Mouse (Mus musculus) layer of hippocampus, postnatal 25 days (tissue): ENCODE results near the gene Serpinf2. TPM values are rescaled to one million over a fixed set of nuclear protein-coding genes. Genes with fewer than 3 reads are reported as not detected.
"Not testable (repeated sequence)": the region's sequence is repeated elsewhere in the genome, so short reads cannot be mapped to it uniquely, and the experiment has no call there.

Source experiments
- DNase-seq, 2 experiments: peaks; one replicate each; pipeline ENCODE4 v3.0.0; 2022; ENCODE audit warnings: mixed read lengths in 2 of 2, low spot score in 1 of 2; ENCODE audit errors: extremely low spot score in 1 of 2
- microRNA-seq, 2 experiments: library from miRNA; unstranded; fragments of <30 nt; microRNA quantifications; one replicate each; pipeline ENCODE4 v1.2.0; 2021
- total RNA-seq, 2 experiments: library from RNA; stranded (reverse); gene quantifications; 2 replicates each; pipeline ENCODE4 v1.2.3; 2021

Serpinf2 gene
- total RNA-seq, 2 experiments from 2014 or later = 0.39 to 0.59 TPM

GRCm38 (mm10) chr11:75403301-75404052 is 35.9 kb downstream of the Serpinf2 start:
- DNase-seq = no peak

GRCm38 (mm10) chr11:75402271-75402690 is 37.1 kb downstream of the Serpinf2 start:
- DNase-seq = no peak

- no peak for DNase-seq
Observed at GRCm38 (mm10) chr11:75400099-75400498, 39.3 kb downstream of the Serpinf2 start.

GRCm38 (mm10) chr11:75399411-75399841 is 40.0 kb downstream of the Serpinf2 start:
- no peak for DNase-seq

- no peak for DNase-seq
Observed at GRCm38 (mm10) chr11:75397452-75397851, 41.9 kb downstream of the Serpinf2 start.

DNA sequence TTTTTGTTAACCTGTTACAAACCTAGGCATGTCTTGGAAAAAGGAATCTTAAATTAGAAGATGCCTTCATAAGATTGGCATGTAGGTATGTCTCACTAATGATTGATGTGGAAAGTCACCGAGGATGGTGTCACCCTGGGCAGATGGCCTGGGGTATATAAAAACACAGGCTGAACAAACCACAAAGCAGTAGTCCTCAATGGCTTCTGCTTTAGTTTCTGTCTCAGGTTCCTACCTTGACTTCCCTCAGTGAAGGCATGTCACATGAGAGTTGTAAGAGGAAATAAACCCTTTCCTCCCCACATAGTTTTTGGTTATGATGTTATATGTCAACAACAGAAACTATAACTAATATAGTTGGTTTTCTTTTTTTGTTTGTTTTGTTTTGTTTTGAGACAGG is 43.8 kb downstream of the Serpinf2 start:
- DNase-seq = no peak

GRCm38 (mm10) chr11:75383529-75383928 is 55.9 kb downstream of the Serpinf2 start:
- not testable (repeated sequence) for DNase-seq

Small RNA genes within 50 kb of the gene (microRNA-seq; reads per million reads assigned to microRNA genes)
- 12,956 to 13,039 reads per million in 2 experiments for gene Mir22

Other genes with a start within 250 kb of the Serpinf2 start
- 10 to 100 TPM; 35.4 to 36.1 TPM for gene Dph1, start 248.3 kb downstream of the Serpinf2 start, total RNA-seq
- gene Rtn4rl1, start 245.8 kb downstream of the Serpinf2 start, total RNA-seq = 100 to 1,000 TPM in 1 of 2 experiments, 10 to 100 TPM in 1; 94.7 to 106 TPM
- 10 to 100 TPM; 58.8 to 59.5 TPM for gene Rpa1, start 91.3 kb downstream of the Serpinf2 start, total RNA-seq
- gene Smyd4, start 91.2 kb downstream of the Serpinf2 start, total RNA-seq = 10 to 100 TPM; 14.3 to 14.5 TPM
- 10 to 100 TPM; 16.0 to 16.8 TPM for gene Serpinf1, start 16.9 kb downstream of the Serpinf2 start, total RNA-seq
- gene Wdr81, start 15.1 kb upstream of the Serpinf2 start, total RNA-seq = 10 to 100 TPM; 21.9 to 22.7 TPM
- under 1 TPM; 0.59 to 0.87 TPM for gene Tlcd2, start 22.1 kb upstream of the Serpinf2 start, total RNA-seq
- 100 to 1,000 TPM; 125 to 129 TPM for gene Prpf8, start 47.2 kb upstream of the Serpinf2 start, total RNA-seq
- 1 to 10 TPM; 1.7 to 3.1 TPM for gene Rilp, start 70.5 kb upstream of the Serpinf2 start, total RNA-seq
- gene Scarf1, start 73.9 kb upstream of the Serpinf2 start, total RNA-seq = 1 to 10 TPM; 1.4 to 1.6 TPM
- gene Slc43a2, start 92.1 kb upstream of the Serpinf2 start, total RNA-seq = 10 to 100 TPM; 49.8 to 54.2 TPM
- 100 to 1,000 TPM; 281 to 305 TPM for gene Pitpna, start 148.5 kb upstream of the Serpinf2 start, total RNA-seq
- gene Inpp5k, start 191.4 kb upstream of the Serpinf2 start, total RNA-seq = 10 to 100 TPM; 40.6 to 46.7 TPM
- 10 to 100 TPM; 11.8 to 18.6 TPM for gene Myo1c, start 210.9 kb upstream of the Serpinf2 start, total RNA-seq
- 100 to 1,000 TPM; 118 to 134 TPM for gene Crk, start 239.7 kb upstream of the Serpinf2 start, total RNA-seq